ENCODE assay signal across 23 mouse cellular contexts in genomic region chr3:142546690-142547089, GRCm38 (mm10). TPM values are rescaled to one million over a fixed set of nuclear protein-coding genes. Genes with fewer than 3 reads are reported as not detected.
DNase-seq lines count a peak whose midpoint lies in the region; ATAC-seq lines count a peak whose summit lies in the region.
"Had no signal": no experiment of that assay in that cellular context is flagged by ENCODE, and none has a peak within 500 bp of the region (broad histone marks: within the 10 kb centered on the region; RNA-seq: fewer than 3 reads in every experiment).

No protein-coding gene starts in this region.

- intact Hi-C loops in left cerebral cortex, postnatal 4 days (cut with DNase I), result no loop called here
- intact Hi-C loops in heart, postnatal 25 days (cut with DNase I), result no loop called here

- DNase-seq in adrenal gland, postnatal 14 days, result peak; percentile 16
- no peak for DNase-seq in adrenal gland, postnatal 4 days (ENCODE audit: low spot score in 2 of 2)
- DNase-seq in left cerebral cortex, postnatal 4 days, result peak; percentile 26
- no peak for DNase-seq in left cerebral cortex, adult 9 months (ENCODE audit: low spot score in 2 of 2)
- DNase-seq in T-cell, adult 2 months (ENCODE audit: low spot score), result peak; percentile 45
- no peak for DNase-seq in urinary bladder, postnatal 25 days (ENCODE audit: low spot score)
- DNase-seq in heart, postnatal 25 days (ENCODE audit: low spot score), result no peak
- DNase-seq: adrenal gland, postnatal 10 days; cerebellum, adult 9-10 months; forebrain, postnatal 0 days; gastrocnemius, postnatal 25 days; heart, adult 18-20 months; heart, postnatal 10 days; lung, embryonic 14.5 days; retina, postnatal 1 day; right cerebral cortex, postnatal 25 days; spleen, adult 18-20 months had no signal

- peak; percentile 48 for ATAC-seq in megakaryocyte progenitor cell, adult 5-6 weeks (replicated peaks; ENCODE audit: poor library complexity)
- ATAC-seq: forebrain, postnatal 0 days; intestine, embryonic 15.5 days; Patski had no signal

RNA-seq across cellular contexts. Expression of gene Gbp3, which starts 13.1 kb away (rescaled TPM):
- 8.1 and 14.5 TPM in 2 replicates for total RNA-seq in adrenal gland, postnatal 14 days (2021)
- 1 to 10 TPM; 6.7 to 7.8 TPM for total RNA-seq in adrenal gland, postnatal 4 days (2021)
- 1 to 10 TPM; 2.9 to 3.5 TPM for total RNA-seq in left cerebral cortex, postnatal 4 days (2021)
- total RNA-seq in megakaryocyte progenitor cell, adult 5-6 weeks (2015), result 38.6 and 48.9 TPM in 2 replicates
- 68.1 and 72.0 TPM in 2 replicates for total RNA-seq in megakaryocyte progenitor cell, adult 5-6 weeks (2017)
- total RNA-seq in heart, postnatal 25 days (2021), result 10 to 100 TPM; 10.5 to 12.6 TPM

RNA-seq across cellular contexts. Expression of gene Gbp7, which starts 16.5 kb away (rescaled TPM):
- total RNA-seq in adrenal gland, postnatal 14 days (2021), result 9.4 and 12.2 TPM in 2 replicates
- total RNA-seq in adrenal gland, postnatal 4 days (2021), result 10 to 100 TPM; 11.0 to 13.1 TPM
- 1 to 10 TPM; 2.5 to 2.8 TPM for total RNA-seq in left cerebral cortex, postnatal 4 days (2021)
- total RNA-seq in megakaryocyte progenitor cell, adult 5-6 weeks (2015), result 25.5 and 25.6 TPM in 2 replicates
- total RNA-seq in megakaryocyte progenitor cell, adult 5-6 weeks (2017), result 22.4 and 27.9 TPM in 2 replicates
- 10 to 100 TPM in 1 of 2 experiments, 1 to 10 TPM in 1; 9.5 to 12.1 TPM for total RNA-seq in heart, postnatal 25 days (2021)

RNA-seq across cellular contexts. Expression of gene Gbp2b, which starts 48.0 kb away (rescaled TPM):
- total RNA-seq in adrenal gland, postnatal 14 days (2021), result 0.26 and 0.83 TPM in 2 replicates
- total RNA-seq in adrenal gland, postnatal 4 days (2021), result under 1 TPM; 0.22 to 0.28 TPM
- total RNA-seq in left cerebral cortex, postnatal 4 days (2021), result not detected
- not detected in 2 replicates for total RNA-seq in megakaryocyte progenitor cell, adult 5-6 weeks (2015)
- not detected in 2 replicates for total RNA-seq in megakaryocyte progenitor cell, adult 5-6 weeks (2017)
- total RNA-seq in heart, postnatal 25 days (2021), result under 1 TPM in 1 of 2 experiments, not detected in 1; 0.14 TPM
- total RNA-seq: forebrain, postnatal 0 days; layer of hippocampus, adult 18-20 months; left cerebral cortex, postnatal 14 days had no signal

RNA-seq across cellular contexts. Expression of gene Gbp5, which starts 52.9 kb away (rescaled TPM):
- total RNA-seq in adrenal gland, postnatal 14 days (2021), result 2.6 and 5.7 TPM in 2 replicates
- total RNA-seq in adrenal gland, postnatal 4 days (2021), result 1 to 10 TPM; 1.9 to 2.5 TPM
- 1 to 10 TPM; 1.2 to 1.4 TPM for total RNA-seq in left cerebral cortex, postnatal 4 days (2021)
- total RNA-seq in megakaryocyte progenitor cell, adult 5-6 weeks (2015), result 4.4 and 5.1 TPM in 2 replicates
- total RNA-seq in megakaryocyte progenitor cell, adult 5-6 weeks (2017), result 6.8 and 10.5 TPM in 2 replicates
- 1 to 10 TPM; 7.3 to 8.7 TPM for total RNA-seq in heart, postnatal 25 days (2021)
- total RNA-seq: ES-E14 had no signal

Comparison
In these comparisons a context has a peak if more than half of its experiments do, and no peak if none do; other contexts are left out.
1. DNase-seq: peak in adrenal gland, postnatal 14 days (single experiment), left cerebral cortex, postnatal 4 days (single experiment) and T-cell, adult 2 months (single experiment); none in adrenal gland, postnatal 4 days (0 of 2), left cerebral cortex, adult 9 months (0 of 2), urinary bladder, postnatal 25 days (single experiment) and heart, postnatal 25 days (single experiment).